Mouse (Mus musculus): Measurements from ENCODE around the gene Serpinb1a. TPM values are rescaled to one million over a fixed set of nuclear protein-coding genes. Genes with fewer than 3 reads are reported as not detected.

Serpinb1a gene
- polyA plus RNA-seq, 1 experiment from 2014 or later: 238 TPM

- no peak overlapping the region for H3K27ac ChIP-seq (ENCODE audit: low read length)
- no peak overlapping the region for H3K9ac ChIP-seq (ENCODE audit: low read depth, low read length)
- no peak overlapping the region for H3K4me2 ChIP-seq (ENCODE audit: low read depth, low read length)
- WGBS: 62% methylated on average over 2 of the region's 2 CpGs
- ATAC-seq: no peak
- H3K36me3 ChIP-seq (ENCODE audit: control insufficient read depth, insufficient read depth, low read length): no peaks in the 10 kb centered on the region
- no peak overlapping the region for H3K4me3 ChIP-seq (ENCODE audit: low read length)
- H3K4me1 ChIP-seq (ENCODE audit: control insufficient read depth, insufficient read depth, low read length): no peaks in the 10 kb centered on the region
- H3K27me3 ChIP-seq (replicated peaks; ENCODE audit: control insufficient read depth, insufficient read depth, low read length): no peaks in the 10 kb centered on the region
- H3K9me3 ChIP-seq (ENCODE audit: control insufficient read depth, low read length): no peaks in the 10 kb centered on the region
These were observed 56.4 kb downstream of the Serpinb1a start for GRCm38 (mm10) chr13:32794619-32795018.

Other genes with a start within 250 kb of the Serpinb1a start
- 0.02 TPM in 1 of 2 replicates, not detected in the other for gene Mylk4, start 67.2 kb downstream of the Serpinb1a start, polyA plus RNA-seq (2015; fragmentation: Nextera tagmentation; extraction: Ambion mirVana)
- 15.7 and 16.9 TPM in 2 replicates for gene Wrnip1, start 49.1 kb downstream of the Serpinb1a start, polyA plus RNA-seq (2015; fragmentation: Nextera tagmentation; extraction: Ambion mirVana)
- not detected in 2 replicates for gene D930007J09Rik, start 48.3 kb downstream of the Serpinb1a start, polyA plus RNA-seq (2015; fragmentation: Nextera tagmentation; extraction: Ambion mirVana)
- gene Serpinb1c, start 47.0 kb upstream of the Serpinb1a start, polyA plus RNA-seq (2015; fragmentation: Nextera tagmentation; extraction: Ambion mirVana): 0.09 TPM in 1 of 2 replicates, not detected in the other
- gene Serpinb6b, start 114.0 kb upstream of the Serpinb1a start, polyA plus RNA-seq (2015; fragmentation: Nextera tagmentation; extraction: Ambion mirVana): 3.7 TPM in 2 replicates
- gene Serpinb9, start 152.1 kb upstream of the Serpinb1a start, polyA plus RNA-seq (2015; fragmentation: Nextera tagmentation; extraction: Ambion mirVana): 7.3 and 7.4 TPM in 2 replicates
- gene Serpinb9b, start 176.2 kb upstream of the Serpinb1a start, polyA plus RNA-seq (2015; fragmentation: Nextera tagmentation; extraction: Ambion mirVana): 0.16 and 0.32 TPM in 2 replicates
- 0.15 and 0.18 TPM in 2 replicates for gene Serpinb1b, start 227.4 kb upstream of the Serpinb1a start, polyA plus RNA-seq (2015; fragmentation: Nextera tagmentation; extraction: Ambion mirVana)